Mouse (Mus musculus): ENCODE measurements around the gene Gm28053.

Gene Gm28053

GRCm38 (mm10) chr6:48684319-48684718 lies 34.1 kb upstream of the Gm28053 start, which contains the start of gene Gimap4:
Gimap4 (plus strand) TSS chr6:48684549.
- no peak for DNase-seq (ENCODE audit: low read depth, low spot score)
- H3K36me3 ChIP-seq (ENCODE audit: control insufficient read depth, insufficient read depth, low read length, poor library complexity, severe bottlenecking): peaks cover 6% of the 10 kb centered on the region; the same call in 1 of the 2 replicates
- no peaks in the 10 kb centered on the region for H3K27me3 ChIP-seq (ENCODE audit: control insufficient read depth, insufficient read depth, low read length, poor library complexity, severe bottlenecking)

GRCm38 (mm10) chr6:48684806-48685205 lies 33.6 kb upstream of the Gm28053 start:
- DNase-seq (ENCODE audit: low read depth, low spot score): no peak
- no peaks in the 10 kb centered on the region for H3K27me3 ChIP-seq (ENCODE audit: control insufficient read depth, insufficient read depth, low read length, poor library complexity, severe bottlenecking)
- H3K36me3 ChIP-seq (ENCODE audit: control insufficient read depth, insufficient read depth, low read length, poor library complexity, severe bottlenecking): peaks cover 5% of the 10 kb centered on the region; the same call in 1 of the 2 replicates

GRCm38 (mm10) chr6:48685251-48685650 lies 33.2 kb upstream of the Gm28053 start:
- Histone ChIP-seq H3K36me3 (ENCODE audit: control insufficient read depth, insufficient read depth, low read length, poor library complexity, severe bottlenecking) (peaks cover 8% of the 10 kb centered on the region; the same call in 1 of the 2 replicates), H3K27me3 (ENCODE audit: control insufficient read depth, insufficient read depth, low read length, poor library complexity, severe bottlenecking) (no peaks in the 10 kb centered on the region)
- no peak for DNase-seq (ENCODE audit: low read depth, low spot score)

GRCm38 (mm10) chr6:48685694-48686665 lies 32.4 kb upstream of the Gm28053 start:
- no peaks in the 10 kb centered on the region for H3K27me3 ChIP-seq (ENCODE audit: control insufficient read depth, insufficient read depth, low read length, poor library complexity, severe bottlenecking)
- no peak for DNase-seq (ENCODE audit: low read depth, low spot score)
- H3K36me3 ChIP-seq (ENCODE audit: control insufficient read depth, insufficient read depth, low read length, poor library complexity, severe bottlenecking): peaks cover 14% of the 10 kb centered on the region; the same call in 1 of the 2 replicates

- DNase-seq (ENCODE audit: low read depth, low spot score): peak; percentile 66
- Histone ChIP-seq H3K36me3 (ENCODE audit: control insufficient read depth, insufficient read depth, low read length, poor library complexity, severe bottlenecking) (peaks cover 14% of the 10 kb centered on the region; the same call in 1 of the 2 replicates), H3K27me3 (ENCODE audit: control insufficient read depth, insufficient read depth, low read length, poor library complexity, severe bottlenecking) (no peaks in the 10 kb centered on the region)
Observed at GRCm38 (mm10) chr6:48687077-48687476, 31.3 kb upstream of the Gm28053 start.

GRCm38 (mm10) chr6:48689320-48689719 lies 29.1 kb upstream of the Gm28053 start:
- Histone ChIP-seq H3K36me3 (ENCODE audit: control insufficient read depth, insufficient read depth, low read length, poor library complexity, severe bottlenecking) (peaks cover 21% of the 10 kb centered on the region; the same call in 1 of the 2 replicates), H3K27me3 (ENCODE audit: control insufficient read depth, insufficient read depth, low read length, poor library complexity, severe bottlenecking) (no peaks in the 10 kb centered on the region)
- peak; percentile 78 for DNase-seq (ENCODE audit: low read depth, low spot score)

GRCm38 (mm10) chr6:48692962-48693361 lies 25.4 kb upstream of the Gm28053 start:
- no peaks in the 10 kb centered on the region for H3K27me3 ChIP-seq (ENCODE audit: control insufficient read depth, insufficient read depth, low read length, poor library complexity, severe bottlenecking)
- DNase-seq (ENCODE audit: low read depth, low spot score): peak; percentile 87
- H3K36me3 ChIP-seq (ENCODE audit: control insufficient read depth, insufficient read depth, low read length, poor library complexity, severe bottlenecking): peaks cover 17% of the 10 kb centered on the region; the same call in 1 of the 2 replicates

GRCm38 (mm10) chr6:48696830-48697554 lies 21.4 kb upstream of the Gm28053 start:
- H3K36me3 ChIP-seq (ENCODE audit: control insufficient read depth, insufficient read depth, low read length, poor library complexity, severe bottlenecking): peaks cover 9% of the 10 kb centered on the region
- no peaks in the 10 kb centered on the region for H3K27me3 ChIP-seq (ENCODE audit: control insufficient read depth, insufficient read depth, low read length, poor library complexity, severe bottlenecking)
- peak; percentile 47 for DNase-seq (ENCODE audit: low read depth, low spot score)

- Histone ChIP-seq H3K27me3 (ENCODE audit: control insufficient read depth, insufficient read depth, low read length, poor library complexity, severe bottlenecking) (no peaks in the 10 kb centered on the region), H3K36me3 (ENCODE audit: control insufficient read depth, insufficient read depth, low read length, poor library complexity, severe bottlenecking) (peaks cover 10% of the 10 kb centered on the region)
- DNase-seq (ENCODE audit: low read depth, low spot score): no peak
Observed at GRCm38 (mm10) chr6:48697555-48697930, 20.9 kb upstream of the Gm28053 start.

DNA sequence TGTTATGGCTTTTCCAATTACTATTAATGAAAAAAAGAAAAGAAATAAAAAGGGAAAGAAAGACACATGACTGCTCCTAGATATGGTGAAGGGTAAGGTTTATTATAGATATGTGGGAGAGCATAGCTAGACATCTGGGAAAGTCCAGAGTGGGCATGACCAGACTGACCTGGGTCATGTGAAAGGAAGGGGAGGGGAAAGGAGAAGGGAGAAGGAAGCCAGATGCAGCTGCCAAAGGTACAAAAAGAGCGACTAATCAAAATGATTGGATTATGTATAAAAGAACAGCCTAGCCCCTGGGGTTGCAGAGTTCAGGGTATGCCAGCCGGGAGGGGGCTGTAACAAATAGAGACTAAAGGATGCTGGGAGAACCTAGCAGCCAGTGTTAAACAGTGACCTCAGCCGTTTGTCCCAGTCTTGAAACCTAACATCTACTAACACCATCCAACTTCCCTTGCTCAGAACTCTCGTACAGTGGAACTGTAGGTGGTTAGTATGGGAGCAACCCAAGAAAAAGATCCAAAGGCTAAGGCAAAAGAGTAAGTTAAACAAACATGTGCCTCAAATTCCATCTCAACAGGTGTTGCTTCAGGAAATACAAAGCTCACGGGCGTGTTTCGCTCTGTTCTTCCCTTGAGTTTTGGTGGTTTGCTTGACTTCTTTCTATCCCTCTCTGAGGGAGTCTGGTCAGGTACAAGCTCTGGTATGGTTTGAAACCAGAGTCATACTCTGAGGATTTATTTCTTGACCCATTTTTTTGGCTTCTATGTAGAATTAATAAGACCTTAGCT lies 20.1 kb upstream of the Gm28053 start:
- no peaks in the 10 kb centered on the region for H3K27me3 ChIP-seq (ENCODE audit: control insufficient read depth, insufficient read depth, low read length, poor library complexity, severe bottlenecking)
- DNase-seq (ENCODE audit: low read depth, low spot score): no peak
- peaks cover 11% of the 10 kb centered on the region for H3K36me3 ChIP-seq (ENCODE audit: control insufficient read depth, insufficient read depth, low read length, poor library complexity, severe bottlenecking)

- no peaks in the 10 kb centered on the region for H3K27me3 ChIP-seq (ENCODE audit: control insufficient read depth, insufficient read depth, low read length, poor library complexity, severe bottlenecking)
- peak; percentile 60 for DNase-seq (ENCODE audit: low read depth, low spot score)
- H3K36me3 ChIP-seq (ENCODE audit: control insufficient read depth, insufficient read depth, low read length, poor library complexity, severe bottlenecking): peaks cover 10% of the 10 kb centered on the region
Observed at GRCm38 (mm10) chr6:48698888-48699287, 19.5 kb upstream of the Gm28053 start.

GRCm38 (mm10) chr6:48700251-48701075 lies 17.9 kb upstream of the Gm28053 start:
- peak; percentile 90 for DNase-seq (ENCODE audit: low read depth, low spot score)
- Histone ChIP-seq H3K36me3 (ENCODE audit: control insufficient read depth, insufficient read depth, low read length, poor library complexity, severe bottlenecking) (peaks cover 17% of the 10 kb centered on the region), H3K27me3 (ENCODE audit: control insufficient read depth, insufficient read depth, low read length, poor library complexity, severe bottlenecking) (no peaks in the 10 kb centered on the region)

DNA sequence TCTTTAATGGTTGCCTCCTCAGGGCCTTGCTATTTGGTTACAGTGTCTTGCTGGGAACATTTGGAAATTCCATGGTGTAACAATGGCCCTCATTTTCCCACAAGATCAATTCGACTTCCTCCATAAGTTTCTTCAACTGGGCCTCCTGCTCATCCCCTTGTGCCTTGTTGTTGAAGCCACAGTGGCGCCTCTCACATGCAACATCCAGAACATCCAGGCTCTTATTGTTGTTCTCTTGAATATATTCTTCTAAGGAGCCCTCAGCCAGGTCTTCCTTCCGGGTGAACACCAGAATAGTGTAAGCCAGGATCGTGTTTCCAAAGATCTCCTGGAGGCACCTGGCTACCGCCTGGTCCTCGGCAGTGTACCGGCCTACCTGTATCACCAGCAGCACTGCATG lies 16.3 kb upstream of the Gm28053 start:
- Histone ChIP-seq H3K36me3 (ENCODE audit: control insufficient read depth, insufficient read depth, low read length, poor library complexity, severe bottlenecking) (peaks cover 23% of the 10 kb centered on the region), H3K27me3 (ENCODE audit: control insufficient read depth, insufficient read depth, low read length, poor library complexity, severe bottlenecking) (no peaks in the 10 kb centered on the region)
- DNase-seq (ENCODE audit: low read depth, low spot score): no peak
